Mouse (Mus musculus): ENCODE results near the gene Hoxa9.

Hoxa9 gene

DNA sequence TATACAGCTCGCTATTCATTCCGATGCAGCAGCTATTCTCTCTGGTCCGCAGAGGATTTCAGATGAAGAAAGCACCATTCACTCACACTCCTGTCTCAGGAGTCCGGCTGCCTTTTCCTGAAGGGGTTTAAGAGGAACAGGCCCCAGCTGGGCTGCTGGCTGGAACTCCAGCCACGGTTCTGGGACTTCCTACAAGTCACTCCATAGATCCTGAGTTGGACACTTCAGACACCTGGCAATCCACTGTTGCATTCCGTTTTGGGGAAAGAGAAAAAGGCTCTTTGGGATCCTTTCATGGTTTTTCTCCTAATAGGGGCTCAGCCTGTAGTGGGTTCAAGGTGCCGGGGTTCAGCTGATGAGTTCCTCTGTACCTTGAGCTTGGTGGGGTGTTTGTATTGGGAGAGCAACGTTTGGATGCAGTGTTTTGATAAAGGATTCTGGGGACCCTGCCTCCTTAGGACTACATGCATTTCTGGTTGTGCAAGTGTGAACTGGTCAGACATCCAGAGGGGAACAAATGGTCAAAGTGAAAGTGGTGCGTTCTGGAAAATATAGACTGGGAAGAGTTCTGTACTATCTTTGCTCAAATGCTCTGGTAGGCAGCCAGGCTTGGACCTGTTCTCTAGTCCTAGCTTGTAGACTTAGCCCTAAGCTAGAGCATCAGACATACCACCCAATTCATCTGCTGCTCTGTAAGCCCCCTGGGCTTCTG is 31.0 kb upstream of the Hoxa9 start:
- DNase-seq (ENCODE audit: inconsistent ontology term): no peak

DNA sequence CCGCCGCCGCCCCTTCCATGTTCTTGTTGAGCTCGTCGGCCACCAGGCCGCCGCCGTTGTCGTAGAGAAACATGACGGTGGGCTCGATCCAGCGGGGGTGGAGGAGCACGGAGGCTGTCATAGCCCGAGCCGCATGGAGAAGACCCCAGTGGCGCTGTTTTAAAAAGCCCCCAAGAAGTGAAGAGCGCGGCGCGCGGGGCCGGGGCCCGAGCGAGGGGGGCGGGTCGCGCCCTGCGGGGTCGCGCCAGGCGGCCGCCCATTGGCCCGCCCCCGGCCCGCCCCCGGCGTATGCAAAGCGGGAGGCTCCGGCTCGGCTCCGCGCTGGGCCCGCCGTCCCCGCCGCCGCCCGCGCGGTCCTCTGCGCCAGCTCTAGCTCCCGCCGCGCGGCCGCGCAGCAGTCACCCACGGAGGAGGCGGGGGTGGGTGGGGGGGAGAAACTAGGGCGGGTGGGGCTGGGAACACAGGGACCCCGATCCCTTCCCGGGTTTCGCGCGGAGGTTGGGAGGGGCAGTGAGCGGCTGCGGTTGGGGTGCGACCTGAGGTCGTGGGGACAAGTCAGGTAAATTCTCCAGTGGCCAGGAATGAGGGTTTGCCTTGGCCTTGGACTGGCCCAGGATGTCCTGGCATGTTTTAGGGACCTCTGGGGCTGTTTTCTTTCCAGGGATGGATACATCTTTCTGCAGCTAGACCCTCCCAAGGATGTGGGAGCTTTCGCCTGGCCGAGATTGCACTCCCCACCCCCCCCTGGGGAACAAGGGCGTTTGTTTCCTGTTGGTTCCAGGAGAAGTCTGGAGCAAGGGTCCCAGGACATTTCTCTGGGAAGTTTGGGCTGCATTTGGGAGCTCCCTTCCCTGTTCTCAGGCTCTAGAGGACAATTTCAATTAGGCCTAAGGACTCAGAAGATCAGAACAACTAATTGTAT is 30.0 kb upstream of the Hoxa9 start, which contains the start of gene Hoxa13:
TSS of gene Hoxa13 (minus strand) at position 227 of the 922 bp plus-strand sequence.
- DNase-seq (ENCODE audit: inconsistent ontology term): no peak

DNA sequence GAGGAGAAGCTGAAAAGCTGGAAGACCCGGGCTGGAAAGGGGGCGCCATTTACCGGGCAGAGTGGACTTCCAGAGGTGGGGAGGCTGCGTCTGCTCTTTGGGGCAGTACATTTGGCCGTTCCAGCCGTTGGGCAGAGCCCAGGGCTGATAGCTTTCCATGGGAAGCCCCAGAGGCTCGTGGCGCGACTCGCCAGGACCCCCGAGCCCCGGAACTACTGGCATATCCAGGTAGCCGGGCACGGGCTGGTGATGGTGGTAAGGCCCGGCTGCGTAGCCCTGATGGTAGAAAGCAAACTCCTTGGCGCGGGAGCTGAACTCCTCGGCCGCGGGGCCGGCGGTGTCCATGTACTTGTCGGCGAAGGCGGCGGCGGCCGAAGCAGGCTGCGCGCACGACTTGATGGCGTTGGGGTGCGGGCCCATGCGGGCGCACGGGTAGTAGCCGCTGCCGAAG is 28.9 kb upstream of the Hoxa9 start:
- no peak for DNase-seq (ENCODE audit: inconsistent ontology term)

DNA sequence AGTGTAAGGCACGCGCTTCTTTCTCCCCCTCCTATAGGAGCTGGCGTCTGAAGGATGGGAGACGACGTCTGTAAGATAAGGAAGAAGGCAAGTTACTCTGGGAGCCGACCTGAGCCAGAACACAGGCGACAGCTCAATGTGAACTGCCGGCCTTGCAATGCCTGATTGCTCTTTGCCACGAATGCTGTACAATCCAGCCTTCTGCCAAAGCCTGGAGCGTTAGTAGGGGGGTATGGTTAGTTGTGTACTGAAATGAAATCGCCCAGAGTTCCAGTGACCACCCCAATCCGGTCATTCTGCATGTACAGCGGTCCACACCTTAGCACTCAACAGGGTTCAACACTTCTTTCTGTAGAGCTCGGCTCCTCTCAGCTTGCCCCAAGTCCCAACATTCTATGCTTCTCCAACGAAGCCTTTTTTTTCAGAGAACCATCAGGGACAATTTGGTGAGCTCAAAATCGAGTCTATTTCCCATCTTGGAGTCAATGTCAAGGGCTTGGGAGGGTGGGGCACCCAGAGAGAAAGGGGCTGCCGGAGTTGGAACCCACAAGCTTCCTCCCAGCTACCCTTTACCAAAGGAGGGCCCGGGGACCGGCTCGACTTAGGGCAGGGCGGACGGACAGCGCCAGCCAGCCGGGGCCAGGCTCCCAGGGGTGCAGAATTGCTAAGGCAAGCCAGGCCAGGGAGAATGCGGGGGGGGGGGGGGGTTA is 28.3 kb upstream of the Hoxa9 start:
- no peak for DNase-seq (ENCODE audit: inconsistent ontology term)

DNA sequence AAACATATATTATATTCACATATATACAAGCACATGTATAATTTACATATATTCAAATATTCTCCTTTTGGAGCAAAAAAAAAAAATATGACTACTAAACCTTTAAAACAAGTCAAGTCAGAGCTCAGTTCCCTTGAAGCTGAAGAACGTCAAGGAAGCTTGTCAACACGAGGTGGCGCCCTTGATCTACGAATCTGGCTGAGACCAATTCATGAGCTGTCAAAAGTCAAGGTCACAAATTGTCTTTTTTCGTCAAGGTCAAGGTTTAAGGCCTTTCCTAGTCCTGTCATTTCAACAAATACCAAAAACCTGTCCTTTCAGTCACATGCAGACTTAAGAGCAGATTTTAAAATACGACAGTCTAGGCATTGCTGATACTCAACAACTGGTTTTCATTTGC is 26.1 kb upstream of the Hoxa9 start:
- DNase-seq (ENCODE audit: inconsistent ontology term): no peak

DNA sequence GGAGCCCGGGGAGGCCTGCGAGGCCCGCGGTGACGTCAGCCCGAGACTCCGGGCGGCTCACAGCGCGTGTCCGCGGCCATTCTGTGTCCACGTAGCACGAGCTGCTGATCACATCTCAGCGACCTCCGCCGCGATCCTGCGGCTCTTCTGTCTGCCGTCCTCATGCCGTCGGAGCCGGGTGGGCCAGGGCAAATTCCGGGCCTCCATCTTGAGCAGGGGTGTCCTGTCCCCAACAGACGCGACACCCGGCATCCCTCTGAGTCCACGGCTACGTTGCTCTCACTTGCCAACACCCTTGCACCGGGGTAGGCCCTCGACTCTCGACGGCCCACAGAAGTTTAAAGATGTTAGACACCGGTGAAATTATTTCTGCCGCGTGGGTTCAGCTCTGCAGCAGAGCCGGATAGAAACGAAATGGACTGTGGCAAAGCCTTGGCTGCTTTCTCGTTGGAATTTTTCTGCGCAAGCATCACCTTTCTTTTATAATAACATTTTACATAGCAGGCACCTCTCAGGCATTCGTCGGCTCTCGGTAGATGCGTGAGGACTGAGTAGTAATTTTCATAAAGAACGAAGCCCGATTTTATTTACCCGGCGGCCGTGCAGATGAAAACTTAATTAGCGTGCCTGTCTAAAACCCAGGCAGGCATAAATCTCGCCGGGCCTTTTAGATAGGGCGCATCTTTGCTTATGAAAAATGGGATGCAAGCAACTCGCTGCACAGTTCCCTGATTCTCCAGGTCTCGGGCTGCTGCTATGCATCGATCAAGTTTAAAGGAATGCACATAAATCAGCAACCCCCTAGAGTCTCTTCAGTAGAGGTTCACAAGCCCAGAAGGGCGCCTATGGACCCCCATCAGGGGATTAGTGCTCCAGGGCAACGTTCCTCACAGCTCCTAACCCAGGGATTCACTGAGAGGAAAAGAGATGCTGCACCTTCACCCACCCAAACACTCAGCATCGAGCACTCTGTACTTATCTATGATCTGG is 22.9 kb upstream of the Hoxa9 start:
- no peak for DNase-seq (ENCODE audit: inconsistent ontology term)

DNA sequence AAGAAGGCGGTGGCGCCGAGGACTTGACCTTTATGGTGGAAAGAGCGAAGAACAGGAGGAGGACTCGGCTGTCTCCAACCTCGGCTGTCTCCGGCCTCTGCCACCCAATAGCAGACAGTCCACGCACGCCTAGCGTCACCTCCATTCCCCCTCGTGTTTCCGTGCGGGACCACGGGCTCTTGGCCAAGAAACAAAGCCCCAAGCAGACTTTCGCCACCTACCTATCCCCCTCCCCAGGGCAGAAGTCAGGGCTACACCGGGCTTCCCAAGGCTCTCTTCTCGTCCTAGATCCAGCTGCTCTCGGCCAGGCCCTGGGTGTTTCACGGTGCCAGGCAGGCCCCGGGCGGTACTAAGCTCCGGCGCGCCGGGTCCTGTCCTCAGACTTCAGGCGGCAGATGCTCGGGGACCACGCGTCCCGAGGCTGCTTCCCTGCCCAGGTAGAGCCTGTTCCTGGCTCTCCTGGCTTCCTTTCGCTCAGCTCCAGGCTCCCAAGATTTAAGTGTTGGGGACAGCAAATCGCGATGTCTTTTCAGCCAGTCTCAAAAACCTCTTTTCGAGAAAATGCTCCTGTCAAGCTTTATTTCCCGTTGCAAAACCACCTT is 22.0 kb upstream of the Hoxa9 start:
- no peak for DNase-seq (ENCODE audit: inconsistent ontology term)

DNA sequence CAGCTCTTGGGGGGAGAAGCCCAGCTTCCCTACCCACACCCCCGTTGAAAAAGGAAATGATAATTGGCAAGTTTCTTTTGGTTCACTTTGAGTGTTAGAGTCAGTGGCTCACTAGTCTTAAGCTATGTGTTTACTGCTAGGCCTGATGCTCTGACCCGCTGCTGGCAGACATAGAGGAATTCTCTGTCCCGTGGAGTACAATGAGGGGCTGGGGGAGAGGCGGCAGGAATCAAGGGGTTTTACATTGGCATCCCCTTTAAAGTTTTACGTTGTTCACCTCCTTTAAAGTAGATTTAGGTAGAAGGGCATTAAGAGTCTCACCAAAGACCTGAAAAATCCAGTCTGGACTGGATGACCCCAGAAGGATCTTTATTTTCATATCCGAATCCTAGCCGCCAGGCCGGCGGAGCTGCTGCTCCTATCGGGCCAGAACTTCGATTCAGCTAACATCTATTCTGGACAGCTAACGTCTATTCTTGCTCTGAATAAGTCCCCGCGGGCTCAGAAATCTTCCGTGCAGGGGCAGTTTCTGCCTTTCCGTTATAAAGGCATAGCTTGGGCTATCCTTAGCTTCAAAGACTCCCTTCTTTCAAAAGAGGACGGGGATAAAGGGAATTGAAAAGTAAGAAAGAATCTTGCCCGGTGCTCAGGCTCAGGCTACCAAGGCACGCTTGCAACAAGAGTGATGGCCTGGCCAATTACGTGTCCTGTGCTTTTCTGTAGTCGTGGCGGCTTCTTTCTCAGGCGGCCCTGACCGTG is 21.3 kb upstream of the Hoxa9 start:
- no peak for DNase-seq (ENCODE audit: inconsistent ontology term)

DNA sequence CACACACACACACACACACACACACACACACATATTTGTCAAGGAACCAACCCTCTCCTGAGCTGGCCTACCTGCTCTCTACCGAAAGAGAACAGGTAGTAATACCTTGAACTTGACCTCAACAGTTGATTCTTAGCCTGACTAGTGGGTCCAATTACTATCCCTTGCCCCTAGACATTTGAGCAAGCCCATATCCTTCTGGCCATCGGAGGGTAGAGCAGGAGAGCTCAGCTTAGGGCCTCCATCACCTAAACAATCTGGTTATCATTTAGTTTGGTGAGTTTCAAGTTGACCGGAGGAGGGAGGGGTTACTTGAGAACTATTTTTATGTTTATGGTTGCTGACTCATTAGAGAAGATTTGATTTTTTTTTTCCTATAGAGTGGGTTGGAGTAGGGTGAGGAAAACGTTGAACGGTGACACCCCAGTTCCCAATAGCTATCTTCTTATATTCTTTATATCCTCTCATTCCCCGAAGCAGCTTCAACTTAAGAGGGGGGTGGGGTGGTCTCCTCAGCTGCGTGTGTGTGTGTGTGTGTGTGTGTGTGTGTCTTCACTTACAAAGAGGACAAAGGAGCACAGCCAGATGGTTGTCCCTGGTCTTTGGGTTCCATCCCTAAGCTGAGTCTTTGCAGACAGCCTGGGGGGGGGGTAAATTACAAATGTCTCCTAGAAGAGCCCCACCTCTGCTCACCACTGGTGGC is 20.4 kb upstream of the Hoxa9 start:
- DNase-seq (ENCODE audit: inconsistent ontology term): no peak

DNA sequence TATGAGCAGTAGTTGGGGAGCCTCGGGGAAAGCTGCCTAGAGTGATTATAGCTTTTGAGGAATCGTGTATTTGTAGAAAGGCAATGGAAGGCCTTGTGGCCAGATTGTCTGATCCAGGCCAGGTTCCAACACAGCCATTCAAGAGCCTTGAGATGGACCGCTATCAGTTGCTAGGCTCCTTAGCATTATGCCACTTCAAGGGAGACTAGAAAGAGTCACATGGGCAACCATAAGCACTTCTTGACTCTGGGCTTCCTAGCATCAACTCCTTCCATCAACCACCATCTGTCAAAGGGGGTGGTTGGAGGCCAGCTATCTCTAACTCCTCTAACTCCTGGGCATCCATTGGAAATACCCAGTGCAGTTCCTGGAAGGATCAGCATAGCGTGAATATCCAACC is 18.9 kb upstream of the Hoxa9 start:
- no peak for DNase-seq (ENCODE audit: inconsistent ontology term)

DNA sequence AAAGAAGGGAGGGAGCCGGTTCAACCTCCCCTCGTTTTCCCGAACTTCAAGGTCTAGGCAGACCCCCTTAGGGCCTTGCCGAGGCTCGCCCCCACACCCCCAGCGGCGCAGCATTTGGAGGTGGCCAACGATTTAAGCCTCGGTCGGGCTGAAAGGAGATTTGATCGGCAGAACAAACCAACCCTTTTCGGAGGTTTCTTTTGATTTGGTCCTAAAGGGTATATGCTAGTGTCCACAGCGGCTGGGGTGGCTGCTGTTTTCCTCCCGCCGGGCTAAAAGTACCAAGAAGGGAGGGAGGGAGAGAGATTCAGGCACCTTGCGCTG is 18.5 kb upstream of the Hoxa9 start:
- DNase-seq (ENCODE audit: inconsistent ontology term): no peak

DNA sequence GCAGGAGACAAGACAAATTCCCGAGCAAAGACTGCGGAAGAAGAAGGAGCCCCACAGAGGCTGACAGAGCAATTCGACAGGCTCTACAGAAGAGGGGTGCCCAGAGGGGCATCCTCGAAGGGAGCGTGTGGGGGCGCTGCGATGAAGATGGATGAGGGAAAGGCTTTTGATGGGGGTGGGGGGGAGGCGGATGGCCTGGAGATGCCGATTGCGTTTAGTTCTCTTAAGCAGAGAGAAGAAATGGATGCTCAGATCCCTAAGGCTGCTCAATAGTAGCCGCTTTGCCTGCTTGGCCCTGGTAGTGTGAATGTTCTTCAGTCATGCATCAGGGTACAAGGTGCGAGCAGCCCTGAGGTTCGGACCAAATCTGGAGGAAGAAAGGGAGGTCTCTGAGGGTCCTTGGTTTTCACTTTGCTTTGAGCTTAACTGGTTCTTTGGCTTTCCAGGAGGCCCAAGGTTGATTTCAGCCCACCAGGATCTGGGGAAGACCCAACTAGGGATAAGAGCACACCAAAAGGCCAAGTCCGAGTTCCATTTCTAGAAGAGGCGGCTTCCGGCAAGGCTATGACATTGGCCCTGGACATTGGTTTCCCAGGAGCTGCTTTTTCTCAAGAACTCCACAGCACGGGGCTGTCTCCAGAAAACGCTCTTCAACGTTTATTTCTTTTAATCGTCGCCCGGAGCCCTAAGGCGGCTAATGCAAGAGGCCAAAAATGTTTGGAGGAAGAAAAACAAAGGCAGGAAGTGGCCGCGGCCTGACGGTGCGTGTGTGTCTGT is 17.9 kb upstream of the Hoxa9 start:
- no peak for DNase-seq (ENCODE audit: inconsistent ontology term)

DNA sequence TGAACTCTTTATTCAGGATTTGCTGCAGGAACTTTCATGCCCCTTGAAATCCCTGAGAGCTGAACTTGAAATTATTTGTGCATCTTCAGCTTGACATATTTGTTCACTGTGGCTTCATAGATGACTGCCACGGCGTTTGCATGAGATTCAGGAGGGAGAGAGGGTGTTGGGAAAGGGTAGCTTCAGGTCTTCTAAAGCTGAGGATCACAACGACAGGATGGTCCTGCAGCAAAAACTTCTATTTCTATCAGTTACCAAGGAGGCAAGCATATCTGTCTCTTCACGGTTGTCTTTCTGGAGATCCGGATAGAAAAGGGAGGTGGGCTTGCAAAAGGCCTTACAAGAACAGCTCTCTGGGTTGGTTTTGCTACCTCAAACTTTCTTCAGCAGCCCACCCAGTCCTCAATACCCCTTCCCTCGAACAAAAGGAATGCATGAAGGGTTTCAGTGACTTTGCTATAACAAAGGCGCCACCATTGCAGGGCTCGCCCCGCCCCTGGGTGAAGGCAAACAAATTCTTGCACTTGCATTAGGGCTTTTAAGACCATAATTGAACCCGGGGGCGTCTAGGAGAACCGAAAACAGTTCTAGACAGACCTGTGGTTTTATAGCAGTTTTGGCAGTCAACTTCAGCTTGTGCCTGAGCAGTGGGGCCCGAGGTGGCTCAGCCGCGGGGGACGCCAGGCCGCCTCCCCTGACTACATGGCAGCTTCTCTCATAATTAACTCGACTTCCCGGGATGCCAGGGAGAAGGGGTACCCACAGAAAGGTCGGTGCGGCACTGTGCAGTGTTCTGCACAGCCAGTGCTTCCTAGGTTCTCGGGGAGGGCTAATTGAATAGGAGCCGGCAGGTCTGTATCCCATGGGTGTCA is 17.1 kb upstream of the Hoxa9 start:
- no peak for DNase-seq (ENCODE audit: inconsistent ontology term)

DNA sequence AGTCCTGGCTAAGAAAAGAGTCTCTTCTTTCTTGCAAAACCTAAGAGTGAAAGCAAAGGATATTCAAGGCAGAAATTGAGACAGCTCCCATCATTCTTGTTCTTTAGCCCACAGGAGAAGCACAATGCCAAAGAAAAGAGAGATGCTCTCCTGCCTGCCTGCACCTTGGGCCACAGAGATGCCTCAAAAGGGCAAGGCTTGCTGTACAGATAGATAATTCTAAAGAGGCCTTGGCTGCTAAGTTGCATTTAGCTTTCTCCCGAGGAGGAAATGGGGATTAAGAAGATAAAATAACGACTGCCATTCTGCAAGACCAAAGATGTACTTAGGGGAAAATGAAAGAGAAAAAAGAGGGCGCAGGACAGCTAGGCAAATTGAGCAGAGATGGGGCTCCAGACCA is 16.0 kb upstream of the Hoxa9 start:
- no peak for DNase-seq (ENCODE audit: inconsistent ontology term)

DNA sequence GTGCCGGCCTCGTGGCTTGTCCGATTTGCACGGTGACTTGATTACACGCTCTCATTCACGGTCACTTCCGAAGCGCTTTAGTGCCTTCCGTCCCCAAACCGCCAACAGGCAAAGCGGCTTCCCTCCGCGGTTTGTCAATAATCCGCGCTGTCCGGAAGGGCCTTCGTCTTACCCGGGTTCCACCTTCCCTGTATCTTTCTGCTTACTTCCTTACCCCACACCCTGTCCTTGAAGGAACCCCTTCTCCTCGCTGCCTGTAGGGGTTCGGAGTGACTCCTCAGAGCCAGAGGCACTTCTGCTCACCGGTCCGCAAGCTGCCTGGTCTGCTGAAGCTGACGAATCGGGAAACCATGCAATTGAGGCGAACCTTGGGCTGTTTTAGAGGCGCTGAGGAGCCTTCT is 15.5 kb upstream of the Hoxa9 start:
- no peak for DNase-seq (ENCODE audit: inconsistent ontology term)

DNA sequence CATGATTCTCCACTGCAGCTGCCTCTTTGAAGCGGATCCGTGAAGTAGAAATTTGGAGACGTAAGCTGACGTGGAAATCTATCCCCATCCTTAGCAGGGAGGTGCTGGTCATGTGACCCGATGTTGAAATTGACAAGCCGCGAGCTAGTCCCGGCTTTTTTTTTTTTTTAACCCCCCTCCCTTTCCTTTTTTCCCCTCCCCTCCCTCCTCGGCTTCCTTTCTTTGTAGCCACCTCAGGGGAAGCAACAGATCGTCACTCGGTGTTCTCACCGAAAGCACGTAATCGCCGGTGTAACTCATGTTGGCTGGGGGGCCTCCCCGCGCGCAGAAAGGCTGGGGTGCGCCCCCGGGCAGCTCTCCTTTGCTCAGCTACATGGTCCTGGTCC is 14.9 kb upstream of the Hoxa9 start, which contains the start of gene Hoxa11:
TSS of gene Hoxa11 (minus strand) at position 54 of the 386 bp plus-strand sequence.
- DNase-seq (ENCODE audit: inconsistent ontology term): no peak

DNA sequence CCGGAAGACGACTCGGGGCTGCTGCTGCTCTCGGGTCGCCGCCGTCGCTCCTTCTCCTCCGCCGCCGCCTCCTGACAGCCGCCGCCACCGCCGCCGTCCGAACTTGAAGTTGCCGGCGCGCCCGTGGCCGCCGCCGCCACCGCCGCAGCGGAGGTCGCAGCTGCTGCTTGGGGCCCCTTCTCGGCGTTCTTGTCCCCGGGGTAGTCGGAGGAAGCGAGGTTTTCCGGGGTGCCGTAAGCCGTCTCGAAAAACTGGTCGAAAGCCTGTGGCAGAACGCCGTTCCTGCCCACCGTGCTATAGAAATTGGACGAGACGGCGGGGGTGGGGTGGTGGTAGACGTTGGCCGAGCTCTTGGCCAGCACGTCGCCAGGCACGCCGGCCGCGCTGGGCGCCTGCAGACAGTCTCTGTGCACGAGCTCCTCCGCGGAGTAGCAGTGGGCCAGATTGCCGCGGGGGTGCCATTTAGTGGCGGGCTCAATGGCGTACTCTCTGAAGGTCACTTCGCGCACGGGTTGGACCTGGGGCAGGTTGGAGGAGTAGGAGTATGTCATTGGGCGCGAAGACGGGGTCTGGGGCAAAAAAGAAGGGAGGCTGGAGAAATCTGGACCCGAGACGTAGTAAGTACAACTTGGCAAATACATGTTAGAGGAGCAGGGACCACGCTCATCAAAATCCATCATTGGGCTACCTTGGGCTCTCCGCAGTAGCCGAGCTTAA is 14.3 kb upstream of the Hoxa9 start:
- no peak for DNase-seq (ENCODE audit: inconsistent ontology term)

Data from Muller cell, postnatal 12 days (primary cell).